Mouse (Mus musculus) embryonic fibroblast, embryonic 13.5 days (primary cell): Measurements from ENCODE around the gene Osbp.

Source experiments
- CTCF ChIP-seq: IDR thresholded peaks from 2 replicates; pipeline ENCODE4 v1.5.1; 2011; ENCODE audit warnings: mild to moderate bottlenecking, control low read depth, low read length, moderate library complexity, borderline replicate concordance; ENCODE audit not compliant: insufficient read depth
- POLR2A ChIP-seq: IDR thresholded peaks from 2 replicates; pipeline ENCODE4 v1.6.1; 2011; ENCODE audit warnings: low read depth, mild to moderate bottlenecking, control low read depth, low read length, moderate library complexity

DNA sequence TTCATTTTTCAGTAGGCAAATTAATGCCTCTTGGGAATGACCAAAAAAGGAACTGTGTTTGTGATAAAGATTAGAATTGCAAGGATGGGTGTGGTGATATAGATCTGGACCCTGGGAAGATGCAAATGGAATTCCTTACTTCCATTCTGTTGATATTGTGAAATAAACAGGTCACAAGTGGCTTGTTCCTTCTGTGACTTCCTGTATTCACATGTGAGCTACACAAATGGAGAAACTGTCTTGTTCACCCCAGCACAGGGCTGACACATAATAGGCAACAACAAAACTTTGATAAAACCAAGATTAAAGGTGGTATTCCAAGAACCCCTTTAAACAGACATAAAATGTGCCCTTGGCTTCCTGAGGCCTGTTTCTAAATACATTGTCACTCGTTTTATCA lies 15.9 kb upstream of the Osbp start:
- TF ChIP-seq CTCF = no peak
- no peak for TF ChIP-seq POLR2A
